Mouse (Mus musculus): Measurements from ENCODE around the gene Gm20388. TPM values are rescaled to one million over a fixed set of nuclear protein-coding genes. Genes with fewer than 3 reads are reported as not detected.
A peak's percentile ranks its signal among the peaks of the same experiment; 100 is the strongest.

Gene Gm20388
- polyA plus RNA-seq, 1 experiment = 10.6 TPM

- H3K27ac ChIP-seq (ENCODE audit: control insufficient read depth, insufficient read depth, low read depth, low read length, poor library complexity) = peak within 1 kb of the TSS; percentile 99
- WGBS = under 1% methylated on average over 107 of the region's 107 CpGs
- TF ChIP-seq POLR2A (IDR thresholded peaks at IDR 0.05; ENCODE audit: borderline replicate concordance, control insufficient read depth, low read depth, low read length) (peak; percentile 74; the same call in 1 of the 2 replicates), CTCF (IDR thresholded peaks at IDR 0.05; ENCODE audit: control insufficient read depth, insufficient read depth, low read length) (peak; percentile 40; the same call in 1 of the 2 replicates)
- peak within 1 kb of the TSS; percentile 100 for H3K4me3 ChIP-seq (replicated peaks; ENCODE audit: control insufficient read depth, low read depth, low read length)
- no peaks in the 10 kb centered on the region; the same call in 1 of the 2 replicates for H3K4me1 ChIP-seq (ENCODE audit: control insufficient read depth, insufficient read depth, low read length)
These were observed 2466.0 kb downstream of the Gm20388 start, which contains the start of gene Zc3h18 for GRCm38 (mm10) chr8:122376365-122377231. Gene Zc3h18, plus strand, starts transcription at chr8:122376609.

GRCm38 (mm10) chr8:122383039-122383438 lies 2472.4 kb downstream of the Gm20388 start:
- no peak for TF ChIP-seq POLR2A (IDR thresholded peaks at IDR 0.05; ENCODE audit: borderline replicate concordance, control insufficient read depth, low read depth, low read length)
- TF ChIP-seq CTCF (IDR thresholded peaks at IDR 0.05; ENCODE audit: control insufficient read depth, insufficient read depth, low read length) = no peak

GRCm38 (mm10) chr8:122389357-122389756 lies 2478.7 kb downstream of the Gm20388 start:
- WGBS = 79% methylated on average over 3 of the region's 3 CpGs

More at GRCm38 (mm10) chr8:122383039-122383438, 2472.4 kb downstream of the Gm20388 start:
- 90% methylated on average over 4 of the region's 4 CpGs for WGBS
- Histone ChIP-seq H3K27ac (ENCODE audit: control insufficient read depth, insufficient read depth, low read depth, low read length, poor library complexity) (no peak overlapping the region), H3K4me1 (ENCODE audit: control insufficient read depth, insufficient read depth, low read length) (no peaks in the 10 kb centered on the region), H3K4me3 (replicated peaks; ENCODE audit: control insufficient read depth, low read depth, low read length) (no peak overlapping the region)

GRCm38 (mm10) chr8:122390758-122391157 lies 2480.1 kb downstream of the Gm20388 start:
- no peak overlapping the region for H3K27ac ChIP-seq (ENCODE audit: control insufficient read depth, insufficient read depth, low read depth, low read length, poor library complexity)
- 69% methylated on average over 3 of the region's 3 CpGs for WGBS
- no peak for TF ChIP-seq POLR2A (IDR thresholded peaks at IDR 0.05; ENCODE audit: borderline replicate concordance, control insufficient read depth, low read depth, low read length)
- no peak for TF ChIP-seq CTCF (IDR thresholded peaks at IDR 0.05; ENCODE audit: control insufficient read depth, insufficient read depth, low read length)
- H3K4me1 ChIP-seq (ENCODE audit: control insufficient read depth, insufficient read depth, low read length) = no peaks in the 10 kb centered on the region
- no peak overlapping the region for H3K4me3 ChIP-seq (replicated peaks; ENCODE audit: control insufficient read depth, low read depth, low read length)

More at GRCm38 (mm10) chr8:122389357-122389756, 2478.7 kb downstream of the Gm20388 start:
- no peak overlapping the region for H3K4me3 ChIP-seq (replicated peaks; ENCODE audit: control insufficient read depth, low read depth, low read length)
- no peaks in the 10 kb centered on the region for H3K4me1 ChIP-seq (ENCODE audit: control insufficient read depth, insufficient read depth, low read length)
- no peak for TF ChIP-seq CTCF (IDR thresholded peaks at IDR 0.05; ENCODE audit: control insufficient read depth, insufficient read depth, low read length)
- no peak for TF ChIP-seq POLR2A (IDR thresholded peaks at IDR 0.05; ENCODE audit: borderline replicate concordance, control insufficient read depth, low read depth, low read length)
- H3K27ac ChIP-seq (ENCODE audit: control insufficient read depth, insufficient read depth, low read depth, low read length, poor library complexity) = no peak overlapping the region

- TF ChIP-seq POLR2A (IDR thresholded peaks at IDR 0.05; ENCODE audit: borderline replicate concordance, control insufficient read depth, low read depth, low read length) (no peak), CTCF (IDR thresholded peaks at IDR 0.05; ENCODE audit: control insufficient read depth, insufficient read depth, low read length) (no peak)
- no peak overlapping the region for H3K4me3 ChIP-seq (replicated peaks; ENCODE audit: control insufficient read depth, low read depth, low read length)
These were observed 2483.1 kb downstream of the Gm20388 start for GRCm38 (mm10) chr8:122393717-122394116.

GRCm38 (mm10) chr8:122395291-122395690 lies 2484.7 kb downstream of the Gm20388 start:
- 90% methylated on average over 6 of the region's 6 CpGs for WGBS
- TF ChIP-seq CTCF (IDR thresholded peaks at IDR 0.05; ENCODE audit: control insufficient read depth, insufficient read depth, low read length) (no peak), POLR2A (IDR thresholded peaks at IDR 0.05; ENCODE audit: borderline replicate concordance, control insufficient read depth, low read depth, low read length) (no peak)
- Histone ChIP-seq H3K27ac (ENCODE audit: control insufficient read depth, insufficient read depth, low read depth, low read length, poor library complexity) (no peak overlapping the region), H3K4me1 (ENCODE audit: control insufficient read depth, insufficient read depth, low read length) (no peaks in the 10 kb centered on the region), H3K4me3 (replicated peaks; ENCODE audit: control insufficient read depth, low read depth, low read length) (no peak overlapping the region)

More at GRCm38 (mm10) chr8:122393717-122394116, 2483.1 kb downstream of the Gm20388 start:
- Histone ChIP-seq H3K27ac (ENCODE audit: control insufficient read depth, insufficient read depth, low read depth, low read length, poor library complexity) (no peak overlapping the region), H3K4me1 (ENCODE audit: control insufficient read depth, insufficient read depth, low read length) (no peaks in the 10 kb centered on the region)

GRCm38 (mm10) chr8:122398186-122398585 lies 2487.5 kb downstream of the Gm20388 start:
- Histone ChIP-seq H3K4me3 (replicated peaks; ENCODE audit: control insufficient read depth, low read depth, low read length) (no peak overlapping the region), H3K4me1 (ENCODE audit: control insufficient read depth, insufficient read depth, low read length) (no peaks in the 10 kb centered on the region), H3K27ac (ENCODE audit: control insufficient read depth, insufficient read depth, low read depth, low read length, poor library complexity) (no peak overlapping the region)
- WGBS = 96% methylated on average over 9 of the region's 9 CpGs
- TF ChIP-seq CTCF (IDR thresholded peaks at IDR 0.05; ENCODE audit: control insufficient read depth, insufficient read depth, low read length) = no peak
- no peak for TF ChIP-seq POLR2A (IDR thresholded peaks at IDR 0.05; ENCODE audit: borderline replicate concordance, control insufficient read depth, low read depth, low read length)

GRCm38 (mm10) chr8:122405146-122405805 lies 2494.6 kb downstream of the Gm20388 start:
- H3K27ac ChIP-seq (ENCODE audit: control insufficient read depth, insufficient read depth, low read depth, low read length, poor library complexity) = no peak overlapping the region
- H3K4me3 ChIP-seq (replicated peaks; ENCODE audit: control insufficient read depth, low read depth, low read length) = no peak overlapping the region
- TF ChIP-seq CTCF (IDR thresholded peaks at IDR 0.05; ENCODE audit: control insufficient read depth, insufficient read depth, low read length) = no peak
- TF ChIP-seq POLR2A (IDR thresholded peaks at IDR 0.05; ENCODE audit: borderline replicate concordance, control insufficient read depth, low read depth, low read length) = no peak
- no peaks in the 10 kb centered on the region for H3K4me1 ChIP-seq (ENCODE audit: control insufficient read depth, insufficient read depth, low read length)
- WGBS = 60% methylated on average over 9 of the region's 9 CpGs

All from bone marrow, adult 2 months (tissue).